Mouse (Mus musculus): ENCODE measurements at regions not wholly inside any gene's neighbourhood (a gene's known extent, or its start where the extent isn't known, plus 50 kb on each side); places are given as distances from the start of the nearest gene placed in this dataset.
"Not testable (repeated sequence)": the region's sequence is repeated elsewhere in the genome, so short reads cannot be mapped to it uniquely, and the experiment has no call there.

- DNase-seq (ENCODE audit: low read depth), result no peak
Observed at GRCm38 (mm10) chr7:116680523-116680922, 176.4 kb downstream of the Nucb2 start.

- DNase-seq (ENCODE audit: low read depth), result no peak
Observed at GRCm38 (mm10) chr7:116681268-116681667, 177.1 kb downstream of the Nucb2 start.

GRCm38 (mm10) chr7:116700409-116700808 is 196.2 kb downstream of the Nucb2 start:
- DNase-seq (ENCODE audit: low read depth), result no peak

- peak; percentile 40 for DNase-seq (ENCODE audit: low read depth)
Observed at GRCm38 (mm10) chr7:116701466-116702342, 197.5 kb downstream of the Nucb2 start.

GRCm38 (mm10) chr7:116702596-116702995 is 198.4 kb downstream of the Nucb2 start:
- no peak for DNase-seq (ENCODE audit: low read depth)

GRCm38 (mm10) chr7:116711541-116711940 is 207.4 kb downstream of the Nucb2 start:
- DNase-seq (ENCODE audit: low read depth), result no peak

GRCm38 (mm10) chr7:116713200-116713599 is 209.0 kb downstream of the Nucb2 start:
- no peak for DNase-seq (ENCODE audit: low read depth)

- peak; percentile 43 for DNase-seq (ENCODE audit: low read depth)
Observed at GRCm38 (mm10) chr7:116715234-116716046, 211.3 kb downstream of the Nucb2 start.

GRCm38 (mm10) chr7:116728379-116728778 is 224.2 kb downstream of the Nucb2 start:
- no peak for DNase-seq (ENCODE audit: low read depth)

- DNase-seq (ENCODE audit: low read depth), result no peak
Observed at GRCm38 (mm10) chr7:116729795-116730194, 225.6 kb downstream of the Nucb2 start.

- no peak for DNase-seq (ENCODE audit: low read depth)
Observed at GRCm38 (mm10) chr7:116735676-116736075, 231.5 kb downstream of the Nucb2 start.

- DNase-seq (ENCODE audit: low read depth), result no peak
Observed at GRCm38 (mm10) chr7:116736333-116736732, 232.2 kb downstream of the Nucb2 start.

- DNase-seq (ENCODE audit: low read depth), result no peak
Observed at GRCm38 (mm10) chr7:116738009-116738408, 233.8 kb downstream of the Nucb2 start.

- DNase-seq (ENCODE audit: low read depth), result no peak
Observed at GRCm38 (mm10) chr7:116754556-116754955, 250.4 kb downstream of the Nucb2 start.

GRCm38 (mm10) chr7:116792181-116792580 is 288.0 kb downstream of the Nucb2 start:
- not testable (repeated sequence) for DNase-seq (ENCODE audit: low read depth)

GRCm38 (mm10) chr7:116808475-116808874 is 304.3 kb downstream of the Nucb2 start:
- no peak for DNase-seq (ENCODE audit: low read depth)

GRCm38 (mm10) chr7:116816494-116816893 is 312.3 kb downstream of the Nucb2 start:
- DNase-seq (ENCODE audit: low read depth), result no peak

GRCm38 (mm10) chr7:116817991-116818390 is 313.8 kb downstream of the Nucb2 start:
- no peak for DNase-seq (ENCODE audit: low read depth)

- no peak for DNase-seq (ENCODE audit: low read depth)
Observed at GRCm38 (mm10) chr7:116820613-116821012, 316.4 kb downstream of the Nucb2 start.

GRCm38 (mm10) chr7:116842894-116843293 is 338.7 kb downstream of the Nucb2 start:
- DNase-seq (ENCODE audit: low read depth), result no peak

GRCm38 (mm10) chr7:116847846-116848730 is 343.9 kb downstream of the Nucb2 start:
- no peak for DNase-seq (ENCODE audit: low read depth)

GRCm38 (mm10) chr7:116853351-116853750 is 349.2 kb downstream of the Nucb2 start:
- DNase-seq (ENCODE audit: low read depth), result no peak

Data from naive thymus-derived CD4-positive, alpha-beta T cell, adult 2 months (primary cell).